Mouse (Mus musculus) ES-E14 (cell line): ENCODE results near the gene Atg9b. TPM values are rescaled to one million over a fixed set of nuclear protein-coding genes. Genes with fewer than 3 reads are reported as not detected.

Experiments
- DNase-seq: peaks from one replicate; pipeline ENCODE4 v3.0.0-alpha.2; 2013; ENCODE audit warnings: low read depth, low spot score
- H3K27ac ChIP-seq: 2 replicates; pipeline ENCODE4 v1.5.1; 2012; ENCODE audit warnings: low read depth, mild to moderate bottlenecking, low read length, moderate library complexity, mixed read lengths; ENCODE audit not compliant: poor library complexity, insufficient read depth, severe bottlenecking
- H3K36me3 ChIP-seq: 2 replicates; pipeline ENCODE4 v1.6.1; 2012; ENCODE audit warnings: mild to moderate bottlenecking, low read length, moderate library complexity, mixed read lengths; ENCODE audit not compliant: control insufficient read depth, poor library complexity, insufficient read depth, severe bottlenecking
- H3K4me1 ChIP-seq, 2 experiments: fragments of 150-350 bp in 1 of 2; sonication (generic) in 1 of 2; 2 replicates each; pipeline ENCODE4 v1.6.1; 2012; ENCODE audit warnings: low read length in 2 of 2, mild to moderate bottlenecking in 1 of 2, mixed read lengths in 1 of 2; ENCODE audit not compliant: control insufficient read depth in 2 of 2, insufficient read depth in 2 of 2, poor library complexity in 1 of 2
- H3K4me3 ChIP-seq, 2 experiments: fragments of 150-350 bp in 1 of 2; sonication (generic) in 1 of 2; 2 replicates each; pipeline ENCODE4 v1.5.1; 2012; ENCODE audit warnings: low read length in 2 of 2, low read depth in 1 of 2, mild to moderate bottlenecking in 1 of 2, mixed read lengths in 1 of 2; ENCODE audit not compliant: insufficient read depth in 1 of 2, poor library complexity in 1 of 2, severe bottlenecking in 1 of 2
- H3K9ac ChIP-seq: 2 replicates; pipeline ENCODE4 v1.6.1; 2012; ENCODE audit warnings: low read depth, mild to moderate bottlenecking, low read length, mixed read lengths; ENCODE audit not compliant: poor library complexity, insufficient read depth, severe bottlenecking
- H3K9me3 ChIP-seq: fragments of 150-350 bp; sonication (generic); 2 replicates; pipeline ENCODE4 v1.6.1; 2012; ENCODE audit warnings: low read depth, mild to moderate bottlenecking, low read length; ENCODE audit not compliant: control insufficient read depth, insufficient read depth
- CHD2 ChIP-seq: IDR thresholded peaks from 2 replicates; pipeline ENCODE4 v1.6.1; 2014; ENCODE audit warnings: mild to moderate bottlenecking, low read depth, low read length, inconsistent platforms
- HCFC1 ChIP-seq: IDR thresholded peaks from 2 replicates; pipeline ENCODE4 v1.6.1; 2012; ENCODE audit warnings: low read length, inconsistent platforms, borderline replicate concordance; ENCODE audit not compliant: insufficient read depth
- MAFK ChIP-seq: IDR thresholded peaks from 2 replicates; pipeline ENCODE4 v1.6.1; 2014; ENCODE audit warnings: mild to moderate bottlenecking, low read depth, low read length, inconsistent platforms; ENCODE audit not compliant: insufficient read depth
- ZC3H11A ChIP-seq: IDR thresholded peaks from 2 replicates; pipeline ENCODE4 v1.6.1; 2012; ENCODE audit warnings: low read depth, mild to moderate bottlenecking, inconsistent platforms, low read length, borderline replicate concordance
- ZNF384 ChIP-seq: IDR thresholded peaks from 2 replicates; pipeline ENCODE4 v1.6.1; 2012; ENCODE audit warnings: low read depth, low read length, inconsistent platforms
- in situ Hi-C, 2 experiments: fragments of 600-800 bp; cut with MboI; formaldehyde crosslinking; loops; one replicate each; pipeline ENCODE4 v1.15.1; 2025; ENCODE audit warnings: low sequenced_read_pairs in 2 of 2, inconsistent platforms in 1 of 2; ENCODE audit not compliant: unreplicated experiment in 2 of 2
- total RNA-seq: library from RNA; depleted of rRNA; stranded (reverse); fragments of 300-350 nt; gene quantifications from 2 replicates; pipeline ENCODE4 v1.2.3, GENCODE M21; 2012

The Atg9b gene
- total RNA-seq, 1 experiment: 3.7 TPM

DNA sequence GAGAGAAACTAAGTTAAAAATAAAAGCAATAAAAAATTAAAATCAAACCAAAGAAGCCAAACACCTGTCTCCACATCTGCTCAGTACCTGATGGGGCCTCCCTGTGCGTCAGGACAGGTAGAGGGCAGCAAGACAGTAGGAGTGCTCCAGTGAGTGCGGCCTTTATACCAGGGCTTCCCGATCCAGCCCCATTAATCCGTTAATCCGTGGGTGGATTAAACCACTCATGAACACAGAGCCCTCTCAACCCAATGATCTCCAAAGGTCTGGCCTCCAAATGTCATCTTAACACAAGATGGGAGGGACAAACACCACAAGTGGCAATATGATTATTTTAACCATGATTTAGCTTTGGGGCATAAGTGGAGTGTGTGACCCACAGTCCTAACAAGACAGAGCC, 18.1 kb downstream of the Atg9b start:
- H3K36me3 ChIP-seq: no peaks in the 10 kb centered on the region
- no peak overlapping the region for H3K4me3 ChIP-seq
- no peak for DNase-seq
- H3K9ac ChIP-seq: no peak overlapping the region
- H3K4me1 ChIP-seq: 0 out of 4 replicates have a peak, but pooled peaks cover 0 to 3% of the 10 kb centered on the region in 2 experiments
- no peaks in the 10 kb centered on the region for H3K9me3 ChIP-seq
- no peak overlapping the region for H3K27ac ChIP-seq
- TF ChIP-seq CHD2: no peak
- no peak for TF ChIP-seq MAFK
- TF ChIP-seq HCFC1: no peak
- no peak for TF ChIP-seq ZC3H11A
- in situ Hi-C loops: no loop called here

- Histone ChIP-seq H3K36me3 (no peaks in the 10 kb centered on the region), H3K4me3 (no peak overlapping the region), H3K9ac (no peak overlapping the region), H3K4me1 (peaks cover 2 to 8% of the 10 kb centered on the region in 2 experiments; a peak in 1 of 4 replicates), H3K9me3 (no peaks in the 10 kb centered on the region), H3K27ac (no peak overlapping the region)
- DNase-seq: no peak
- TF ChIP-seq ZC3H11A (no peak), CHD2 (no peak)
- in situ Hi-C loops: no loop called here
These were observed 22.2 kb downstream of the Atg9b start for GRCm38 (mm10) chr5:24369767-24370166.

- in situ Hi-C loops: no loop called here
- H3K36me3 ChIP-seq: no peaks in the 10 kb centered on the region
- H3K9ac ChIP-seq: no peak overlapping the region
- H3K4me3 ChIP-seq: no peak overlapping the region
- H3K4me1 ChIP-seq: peaks cover 3 to 20% of the 10 kb centered on the region in 2 experiments; a peak in 2 of 4 replicates
- H3K9me3 ChIP-seq: no peaks in the 10 kb centered on the region
- no peak for TF ChIP-seq ZNF384
- TF ChIP-seq CHD2: no peak
- no peak for TF ChIP-seq MAFK
- TF ChIP-seq HCFC1: no peak
- TF ChIP-seq ZC3H11A: no peak
- DNase-seq: no peak
- no peak overlapping the region for H3K27ac ChIP-seq
These were observed 25.5 kb downstream of the Atg9b start for GRCm38 (mm10) chr5:24366426-24366825.

GRCm38 (mm10) chr5:24365528-24365927, 26.4 kb downstream of the Atg9b start:
- Histone ChIP-seq H3K36me3 (no peaks in the 10 kb centered on the region), H3K4me1 (peaks cover 6 to 25% of the 10 kb centered on the region in 2 experiments; a peak in 2 of 4 replicates), H3K9me3 (no peaks in the 10 kb centered on the region), H3K4me3 (no peak overlapping the region), H3K27ac (no peak overlapping the region), H3K9ac (no peak overlapping the region)
- DNase-seq: no peak
- in situ Hi-C loops: no loop called here
- TF ChIP-seq HCFC1: no peak
- no peak for TF ChIP-seq MAFK
- no peak for TF ChIP-seq ZNF384
- TF ChIP-seq ZC3H11A: no peak
- no peak for TF ChIP-seq CHD2

DNA sequence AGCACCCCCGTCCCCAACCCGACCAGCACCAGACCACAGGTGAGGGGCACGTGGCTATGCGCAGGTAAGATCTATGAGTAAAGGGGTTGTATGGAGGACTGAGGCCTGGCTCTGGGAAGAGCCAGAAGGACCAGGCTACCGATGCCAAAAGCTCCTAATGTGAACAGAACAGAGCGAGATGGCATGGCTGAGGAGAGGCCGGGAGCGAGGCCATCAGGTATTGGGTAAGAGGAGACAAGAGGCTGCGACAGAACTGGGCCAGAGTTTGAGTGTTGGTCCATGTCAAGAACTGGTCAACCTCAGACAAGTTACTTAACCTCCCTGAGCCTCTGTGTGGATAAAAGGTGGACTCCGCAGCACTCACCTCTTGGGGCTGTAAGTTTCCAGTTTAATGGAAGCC, 27.0 kb downstream of the Atg9b start:
- Histone ChIP-seq H3K4me1 (peaks cover 6 to 26% of the 10 kb centered on the region in 2 experiments; a peak in 2 of 4 replicates), H3K36me3 (no peaks in the 10 kb centered on the region), H3K27ac (no peak overlapping the region), H3K9ac (peak overlapping the region; percentile 30), H3K9me3 (no peaks in the 10 kb centered on the region), H3K4me3 (peak overlapping the region; percentile 18 to 39; a peak in 3 of 4 replicates)
- DNase-seq: no peak
- in situ Hi-C loops: no loop called here
- TF ChIP-seq MAFK (no peak), ZNF384 (no peak)
